Mouse (Mus musculus): ENCODE measurements around the gene Rab17. TPM values are rescaled to one million over a fixed set of nuclear protein-coding genes. Genes with fewer than 3 reads are reported as not detected.

Rab17 gene
- polyA plus RNA-seq, 1 experiment from 2014 or later = not detected

GRCm38 (mm10) chr1:90953688-90954087, 15.8 kb downstream of the Rab17 start:
- Histone ChIP-seq H3K4me2 (replicated peaks) (no peak overlapping the region), H3K9me3 (no peaks in the 10 kb centered on the region), H3K9ac (replicated peaks) (no peak overlapping the region), H3K4me3 (no peak overlapping the region), H3K4me1 (no peaks in the 10 kb centered on the region), H3K27me3 (peaks cover under 1% of the 10 kb centered on the region), H3K27ac (replicated peaks) (no peak overlapping the region), H3K36me3 (no peaks in the 10 kb centered on the region)
- ATAC-seq (ENCODE audit: low FRiP score, low read depth) = no peak
- WGBS = 80% methylated on average over 11 of the region's 11 CpGs

- 84% methylated on average over 8 of the region's 8 CpGs for WGBS
- no peak for ATAC-seq (ENCODE audit: low FRiP score, low read depth)
- Histone ChIP-seq H3K27ac (replicated peaks) (no peak within 1 kb of the TSS), H3K9ac (replicated peaks) (no peak within 1 kb of the TSS), H3K4me3 (no peak within 1 kb of the TSS), H3K4me2 (replicated peaks) (no peak within 1 kb of the TSS), H3K9me3 (no peaks in the 10 kb centered on the region), H3K27me3 (no peaks in the 10 kb centered on the region; the same call in 1 of the 2 replicates), H3K4me1 (no peaks in the 10 kb centered on the region), H3K36me3 (no peaks in the 10 kb centered on the region)
These were observed 16.7 kb downstream of the Rab17 start, which contains the start of gene Prlh for GRCm38 (mm10) chr1:90952808-90953207. Prlh (plus strand) TSS chr1:90953108.

DNA sequence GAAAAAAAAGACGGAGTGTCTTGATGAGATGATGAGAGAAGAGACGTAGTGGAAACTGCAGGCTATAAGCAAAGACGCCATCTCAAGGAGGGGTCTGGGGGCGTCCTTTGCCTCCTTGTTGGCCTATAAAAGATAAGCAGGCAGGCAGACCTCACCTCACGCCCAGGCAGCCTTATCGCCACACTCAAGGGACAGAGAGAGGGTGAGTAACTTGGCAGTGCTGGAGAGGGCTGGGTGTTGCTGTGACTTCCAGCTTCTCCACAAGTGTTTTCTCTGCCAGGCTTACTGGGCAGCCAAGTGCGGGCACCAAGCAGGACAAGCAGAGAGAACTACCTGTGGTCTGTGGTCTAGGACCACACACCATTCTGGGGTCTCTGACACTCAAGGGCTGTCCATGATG, 17.8 kb downstream of the Rab17 start:
- Histone ChIP-seq H3K9me3 (no peaks in the 10 kb centered on the region), H3K36me3 (no peaks in the 10 kb centered on the region), H3K9ac (replicated peaks) (no peak overlapping the region), H3K27me3 (no peaks in the 10 kb centered on the region), H3K4me1 (no peaks in the 10 kb centered on the region), H3K4me3 (no peak overlapping the region), H3K27ac (replicated peaks) (no peak overlapping the region), H3K4me2 (replicated peaks) (no peak overlapping the region)
- 89% methylated on average over 7 of the region's 7 CpGs for WGBS
- no peak for ATAC-seq (ENCODE audit: low FRiP score, low read depth)

DNA sequence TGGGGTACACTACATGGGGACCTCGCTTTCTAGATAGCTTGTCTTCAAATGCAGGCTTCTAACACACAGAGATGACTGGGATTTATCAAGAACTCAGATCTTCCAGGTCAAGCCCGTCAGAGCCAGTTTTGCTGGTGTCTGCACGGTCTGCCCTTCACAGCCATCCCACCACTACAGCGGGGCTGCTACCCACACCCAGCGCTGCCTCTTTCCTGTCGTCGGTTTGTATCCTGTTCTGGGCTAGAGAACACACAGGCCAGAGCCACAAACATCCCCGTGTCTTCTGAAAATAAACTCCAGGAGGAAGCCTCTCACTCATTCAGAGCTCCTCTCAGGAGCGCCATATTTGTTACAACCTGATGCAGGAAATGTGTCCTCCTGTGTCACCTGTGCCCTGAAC, 20.2 kb downstream of the Rab17 start:
- no peak overlapping the region for H3K4me2 ChIP-seq (replicated peaks)
- WGBS = 75% methylated on average over 9 of the region's 9 CpGs
- H3K4me3 ChIP-seq = no peak overlapping the region
- H3K36me3 ChIP-seq = no peaks in the 10 kb centered on the region
- H3K9ac ChIP-seq (replicated peaks) = no peak overlapping the region
- H3K9me3 ChIP-seq = no peaks in the 10 kb centered on the region
- no peak for ATAC-seq (ENCODE audit: low FRiP score, low read depth)
- H3K27me3 ChIP-seq = no peaks in the 10 kb centered on the region
- H3K27ac ChIP-seq (replicated peaks) = no peak overlapping the region
- no peaks in the 10 kb centered on the region for H3K4me1 ChIP-seq

GRCm38 (mm10) chr1:90947252-90947651, 22.2 kb downstream of the Rab17 start:
- no peaks in the 10 kb centered on the region for H3K36me3 ChIP-seq
- WGBS = 81% methylated on average over 2 of the region's 2 CpGs
- no peaks in the 10 kb centered on the region for H3K4me1 ChIP-seq
- no peak overlapping the region for H3K4me2 ChIP-seq (replicated peaks)
- ATAC-seq (ENCODE audit: low FRiP score, low read depth) = no peak
- no peaks in the 10 kb centered on the region for H3K9me3 ChIP-seq
- no peak overlapping the region for H3K4me3 ChIP-seq
- H3K9ac ChIP-seq (replicated peaks) = no peak overlapping the region
- H3K27ac ChIP-seq (replicated peaks) = no peak overlapping the region
- no peaks in the 10 kb centered on the region for H3K27me3 ChIP-seq

- Histone ChIP-seq H3K36me3 (no peaks in the 10 kb centered on the region), H3K9ac (replicated peaks) (no peak overlapping the region), H3K27ac (replicated peaks) (no peak overlapping the region), H3K4me2 (replicated peaks) (no peak overlapping the region), H3K4me1 (no peaks in the 10 kb centered on the region), H3K27me3 (no peaks in the 10 kb centered on the region), H3K9me3 (no peaks in the 10 kb centered on the region), H3K4me3 (no peak overlapping the region)
- WGBS = 58% methylated on average over 10 of the region's 10 CpGs
- no peak for ATAC-seq (ENCODE audit: low FRiP score, low read depth)
These were observed 24.3 kb downstream of the Rab17 start for GRCm38 (mm10) chr1:90945171-90945570.

DNA sequence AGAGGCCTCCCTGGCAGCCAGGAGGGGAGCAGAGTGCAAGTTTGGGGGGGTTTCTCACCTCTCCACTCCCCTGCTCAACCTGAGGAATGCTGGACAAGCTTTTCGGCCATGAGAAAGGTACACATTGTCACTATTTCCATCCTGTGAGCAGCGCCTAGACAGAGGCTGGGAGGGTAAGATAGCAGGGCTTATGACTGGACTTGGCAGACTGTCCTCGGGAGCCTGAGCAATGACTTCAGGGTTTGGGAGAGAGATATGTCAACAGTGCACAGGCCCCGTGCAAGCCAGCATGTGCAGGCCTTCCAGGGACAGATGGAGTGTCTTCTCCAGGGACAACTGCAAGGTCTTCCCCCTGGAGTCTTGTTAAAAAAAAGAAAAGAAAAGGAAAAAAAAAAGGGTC, 29.5 kb downstream of the Rab17 start:
- ATAC-seq (ENCODE audit: low FRiP score, low read depth) = no peak
- H3K36me3 ChIP-seq = no peaks in the 10 kb centered on the region
- no peaks in the 10 kb centered on the region for H3K9me3 ChIP-seq
- no peak overlapping the region for H3K27ac ChIP-seq (replicated peaks)
- H3K9ac ChIP-seq (replicated peaks) = no peak overlapping the region
- H3K4me1 ChIP-seq = no peaks in the 10 kb centered on the region
- no peak overlapping the region for H3K4me3 ChIP-seq
- 86% methylated on average over 4 of the region's 4 CpGs for WGBS
- H3K4me2 ChIP-seq (replicated peaks) = no peak overlapping the region
- H3K27me3 ChIP-seq = no peaks in the 10 kb centered on the region

- H3K4me1 ChIP-seq = no peaks in the 10 kb centered on the region
- 68% methylated on average over 9 of the region's 9 CpGs for WGBS
- H3K9ac ChIP-seq (replicated peaks) = no peak overlapping the region
- no peak overlapping the region for H3K4me2 ChIP-seq (replicated peaks)
- H3K9me3 ChIP-seq = no peaks in the 10 kb centered on the region
- H3K4me3 ChIP-seq = no peak overlapping the region
- no peaks in the 10 kb centered on the region for H3K27me3 ChIP-seq
- H3K36me3 ChIP-seq = no peaks in the 10 kb centered on the region
- no peak for ATAC-seq (ENCODE audit: low FRiP score, low read depth)
- no peak overlapping the region for H3K27ac ChIP-seq (replicated peaks)
These were observed 32.5 kb downstream of the Rab17 start for GRCm38 (mm10) chr1:90936990-90937389.

DNA sequence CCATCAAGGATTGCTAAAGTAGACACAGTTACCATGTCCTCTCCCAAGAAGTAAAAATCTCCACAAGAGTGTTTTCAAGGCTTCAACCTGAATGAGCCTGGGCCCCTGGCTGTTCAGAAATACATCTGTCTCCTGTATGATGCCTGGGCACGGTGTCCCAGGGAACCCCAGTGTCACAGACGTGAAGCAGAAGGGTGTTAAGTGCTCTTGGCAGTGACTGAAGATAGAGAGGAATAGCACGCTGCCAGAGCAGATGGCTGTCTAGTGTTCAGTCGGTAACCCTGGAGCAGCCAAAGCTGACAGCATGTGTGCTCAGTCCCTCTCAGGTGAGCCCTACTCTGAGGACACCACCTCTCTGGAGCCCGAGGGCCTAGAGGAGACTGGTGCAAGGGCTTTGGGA, 36.5 kb downstream of the Rab17 start:
- 82% methylated on average over 5 of the region's 5 CpGs for WGBS
- ATAC-seq (ENCODE audit: low FRiP score, low read depth) = no peak
- H3K4me1 ChIP-seq = peaks cover 3% of the 10 kb centered on the region
- H3K27ac ChIP-seq (replicated peaks) = no peak overlapping the region
- H3K4me2 ChIP-seq (replicated peaks) = no peak overlapping the region
- no peak overlapping the region for H3K4me3 ChIP-seq
- H3K27me3 ChIP-seq = peaks cover 4% of the 10 kb centered on the region; the same call in 1 of the 2 replicates
- H3K36me3 ChIP-seq = no peaks in the 10 kb centered on the region
- H3K9ac ChIP-seq (replicated peaks) = no peak overlapping the region
- no peaks in the 10 kb centered on the region for H3K9me3 ChIP-seq

DNA sequence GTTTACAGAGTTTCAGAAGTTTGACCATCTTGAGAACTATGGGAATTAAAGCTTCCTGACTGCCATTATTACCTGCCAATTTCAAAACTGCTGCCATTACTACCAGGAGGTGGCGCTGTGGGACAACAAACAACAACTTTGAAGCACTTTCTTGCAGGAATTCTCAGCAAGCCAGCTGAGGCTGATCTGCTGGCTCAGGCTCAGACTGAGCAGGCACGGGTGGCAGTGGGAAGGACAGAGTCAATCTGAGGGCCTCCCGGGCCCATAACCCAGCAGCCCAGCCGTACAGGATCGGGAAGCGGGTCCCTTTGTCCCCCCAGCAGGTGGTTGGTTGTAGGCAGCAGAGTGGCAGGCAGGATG, 40.9 kb downstream of the Rab17 start:
- ATAC-seq (ENCODE audit: low FRiP score, low read depth) = peak; percentile 52; the same call in 1 of the 2 replicates
- Histone ChIP-seq H3K27ac (replicated peaks) (no peak overlapping the region), H3K36me3 (no peaks in the 10 kb centered on the region), H3K9ac (replicated peaks) (no peak overlapping the region), H3K4me1 (peaks cover 6% of the 10 kb centered on the region), H3K27me3 (peaks cover 18% of the 10 kb centered on the region; the same call in 1 of the 2 replicates), H3K4me2 (replicated peaks) (peak overlapping the region; percentile 54), H3K9me3 (no peaks in the 10 kb centered on the region), H3K4me3 (no peak overlapping the region)
- WGBS = 6% methylated on average over 6 of the region's 6 CpGs

GRCm38 (mm10) chr1:90927929-90928574, 41.4 kb downstream of the Rab17 start:
- H3K4me1 ChIP-seq = peaks cover 6% of the 10 kb centered on the region
- H3K4me2 ChIP-seq (replicated peaks) = peak overlapping the region; percentile 54
- 2% methylated on average over 23 of the region's 23 CpGs for WGBS
- H3K36me3 ChIP-seq = no peaks in the 10 kb centered on the region
- H3K4me3 ChIP-seq = peak overlapping the region; percentile 5
- H3K27ac ChIP-seq (replicated peaks) = no peak overlapping the region
- no peak overlapping the region for H3K9ac ChIP-seq (replicated peaks)
- peaks cover 18% of the 10 kb centered on the region; the same call in 1 of the 2 replicates for H3K27me3 ChIP-seq
- ATAC-seq (ENCODE audit: low FRiP score, low read depth) = peak; percentile 44
- H3K9me3 ChIP-seq = no peaks in the 10 kb centered on the region

DNA sequence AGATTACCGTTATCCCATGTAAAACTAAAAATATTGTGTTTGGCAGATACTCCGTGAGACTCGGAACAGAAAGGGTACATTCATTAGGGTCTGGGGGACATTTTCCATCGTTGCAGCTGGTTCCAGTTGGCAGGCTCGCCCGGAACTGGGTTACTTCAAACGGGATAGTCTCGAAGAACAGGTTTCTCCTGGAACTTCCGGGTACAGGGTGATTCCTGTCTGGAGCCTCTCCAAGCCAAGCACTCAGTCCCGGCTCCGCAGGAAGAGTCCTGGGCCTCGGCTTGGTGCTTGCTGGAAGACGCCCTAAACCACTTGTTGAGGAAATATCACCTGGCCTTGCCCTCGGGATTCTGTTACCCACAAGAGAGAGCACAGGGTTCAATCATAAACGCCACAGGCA, 42.2 kb downstream of the Rab17 start:
- H3K36me3 ChIP-seq = no peaks in the 10 kb centered on the region
- no peak overlapping the region for H3K27ac ChIP-seq (replicated peaks)
- WGBS = 61% methylated on average over 15 of the region's 15 CpGs
- H3K27me3 ChIP-seq = peaks cover 18% of the 10 kb centered on the region; the same call in 1 of the 2 replicates
- no peak overlapping the region for H3K4me3 ChIP-seq
- no peak overlapping the region for H3K4me2 ChIP-seq (replicated peaks)
- no peak for ATAC-seq (ENCODE audit: low FRiP score, low read depth)
- H3K9me3 ChIP-seq = no peaks in the 10 kb centered on the region
- peaks cover 6% of the 10 kb centered on the region for H3K4me1 ChIP-seq
- H3K9ac ChIP-seq (replicated peaks) = no peak overlapping the region

GRCm38 (mm10) chr1:90926030-90926429, 43.4 kb downstream of the Rab17 start:
- Histone ChIP-seq H3K27me3 (peaks cover 18% of the 10 kb centered on the region; the same call in 1 of the 2 replicates), H3K9ac (replicated peaks) (no peak overlapping the region), H3K9me3 (no peaks in the 10 kb centered on the region), H3K4me2 (replicated peaks) (no peak overlapping the region), H3K4me1 (peaks cover 6% of the 10 kb centered on the region), H3K4me3 (no peak overlapping the region), H3K36me3 (no peaks in the 10 kb centered on the region), H3K27ac (replicated peaks) (no peak overlapping the region)
- no peak for ATAC-seq (ENCODE audit: low FRiP score, low read depth)
- WGBS = 88% methylated on average over 4 of the region's 4 CpGs

All from midbrain, embryonic 12.5 days (tissue).